Comparison of ENCODE assay signal across 24 mouse cellular contexts in genomic region chr12:83732225-83732624, GRCm38 (mm10). TPM values are rescaled to one million over a fixed set of nuclear protein-coding genes. Genes with fewer than 3 reads are reported as not detected.
DNase-seq lines count a peak whose midpoint lies in the region; ATAC-seq and TF ChIP-seq lines count a peak whose summit lies in the region.
"Had no signal": no experiment of that assay in that cellular context is flagged by ENCODE, and none has a peak within 500 bp of the region (broad histone marks: within the 10 kb centered on the region; RNA-seq: fewer than 3 reads in every experiment).

No protein-coding gene starts in this region.

- H3K9me3 ChIP-seq in intestine, embryonic 15.5 days: no peaks in the 10 kb centered on the region
- H3K9me3 ChIP-seq in intestine, postnatal 0 days (ENCODE audit: control insufficient read depth): no peaks in the 10 kb centered on the region
- no peaks in the 10 kb centered on the region for H3K9me3 ChIP-seq in lung, postnatal 0 days (ENCODE audit: low read length)
- no peaks in the 10 kb centered on the region for H3K9me3 ChIP-seq in intestine, embryonic 16.5 days (ENCODE audit: control insufficient read depth, low read length)
- H3K9me3 ChIP-seq: embryonic facial prominence, embryonic 10.5 days; embryonic facial prominence, embryonic 12.5 days; forebrain, embryonic 13.5 days; G1E had no signal

- no peak for TF ChIP-seq CTCF in intestine, postnatal 0 days (IDR thresholded peaks at IDR 0.05; ENCODE audit: low read depth)
- no peak for TF ChIP-seq CTCF in lung, postnatal 0 days (IDR thresholded peaks at IDR 0.05)

- no peak overlapping the region for H3K27ac ChIP-seq in intestine, embryonic 15.5 days
- no peak overlapping the region for H3K27ac ChIP-seq in intestine, postnatal 0 days (ENCODE audit: low read depth, low read length)
- H3K27ac ChIP-seq in lung, postnatal 0 days (ENCODE audit: low read length): no peak overlapping the region
- no peak overlapping the region for H3K27ac ChIP-seq in intestine, embryonic 16.5 days (ENCODE audit: low read length)
- H3K27ac ChIP-seq: embryonic facial prominence, embryonic 10.5 days; embryonic facial prominence, embryonic 12.5 days; forebrain, embryonic 13.5 days had no signal

- peak; percentile 65 for ATAC-seq in intestine, embryonic 15.5 days
- no peak for ATAC-seq in intestine, postnatal 0 days
- no peak for ATAC-seq in lung, postnatal 0 days
- 0 out of 2 replicates have a peak, but pooled peaks have one; percentile 59 for ATAC-seq in intestine, embryonic 16.5 days
- ATAC-seq: activated CD4-positive, CD25-positive, alpha-beta regulatory T cell, adult 4 months; CD4-positive, CD25-positive, alpha-beta regulatory T cell, adult 4 months; forebrain, embryonic 13.5 days; Patski had no signal

- H3K4me1 ChIP-seq in intestine, embryonic 15.5 days (replicated peaks): no peaks in the 10 kb centered on the region
- H3K4me1 ChIP-seq in intestine, postnatal 0 days (replicated peaks; ENCODE audit: control insufficient read depth, insufficient read depth, low read length): no peaks in the 10 kb centered on the region
- no peaks in the 10 kb centered on the region for H3K4me1 ChIP-seq in lung, postnatal 0 days (ENCODE audit: insufficient read depth, low read depth, low read length)
- no peaks in the 10 kb centered on the region for H3K4me1 ChIP-seq in intestine, embryonic 16.5 days (ENCODE audit: control insufficient read depth, insufficient read depth, low read length)
- H3K4me1 ChIP-seq: embryonic facial prominence, embryonic 10.5 days; embryonic facial prominence, embryonic 12.5 days; forebrain, embryonic 13.5 days had no signal

- H3K27me3 ChIP-seq in intestine, embryonic 15.5 days (replicated peaks): no peaks in the 10 kb centered on the region
- H3K27me3 ChIP-seq in intestine, postnatal 0 days (replicated peaks; ENCODE audit: control insufficient read depth, insufficient read depth, low read length): no peaks in the 10 kb centered on the region
- H3K27me3 ChIP-seq in lung, postnatal 0 days (replicated peaks; ENCODE audit: insufficient read depth, low read length): no peaks in the 10 kb centered on the region
- H3K27me3 ChIP-seq in intestine, embryonic 16.5 days (replicated peaks; ENCODE audit: control insufficient read depth, insufficient read depth, low read length): no peaks in the 10 kb centered on the region
- H3K27me3 ChIP-seq: CH12.LX; embryonic facial prominence, embryonic 12.5 days; forebrain, embryonic 13.5 days; Patski had no signal

- no peak overlapping the region for H3K4me2 ChIP-seq in intestine, embryonic 15.5 days (replicated peaks)
- no peak overlapping the region for H3K4me2 ChIP-seq in intestine, postnatal 0 days (replicated peaks; ENCODE audit: low read depth)
- no peak overlapping the region for H3K4me2 ChIP-seq in lung, postnatal 0 days (replicated peaks; ENCODE audit: low read depth, low read length)
- H3K4me2 ChIP-seq in intestine, embryonic 16.5 days (ENCODE audit: low read depth, low read length): no peak overlapping the region
- H3K4me2 ChIP-seq: embryonic facial prominence, embryonic 12.5 days; forebrain, embryonic 13.5 days had no signal

- no peak overlapping the region for H3K4me3 ChIP-seq in intestine, embryonic 15.5 days (replicated peaks)
- H3K4me3 ChIP-seq in intestine, postnatal 0 days (ENCODE audit: low read depth, low read length): no peak overlapping the region
- H3K4me3 ChIP-seq in lung, postnatal 0 days (ENCODE audit: low read depth, low read length): no peak overlapping the region
- no peak overlapping the region for H3K4me3 ChIP-seq in intestine, embryonic 16.5 days (ENCODE audit: low read length)
- H3K4me3 ChIP-seq: embryonic facial prominence, embryonic 10.5 days; embryonic facial prominence, embryonic 12.5 days; forebrain, embryonic 13.5 days had no signal

- peaks cover 37% of the 10 kb centered on the region for H3K36me3 ChIP-seq in intestine, embryonic 15.5 days
- H3K36me3 ChIP-seq in intestine, postnatal 0 days (ENCODE audit: control insufficient read depth, insufficient read depth): peaks cover 82% of the 10 kb centered on the region
- peaks cover 40% of the 10 kb centered on the region for H3K36me3 ChIP-seq in lung, postnatal 0 days (ENCODE audit: insufficient read depth, low read length)
- H3K36me3 ChIP-seq in intestine, embryonic 16.5 days (ENCODE audit: control insufficient read depth, insufficient read depth, low read length): peaks cover 19% of the 10 kb centered on the region

- no peak overlapping the region for H3K9ac ChIP-seq in intestine, embryonic 15.5 days
- H3K9ac ChIP-seq in intestine, postnatal 0 days (ENCODE audit: low read depth, low read length): no peak overlapping the region
- H3K9ac ChIP-seq in lung, postnatal 0 days (replicated peaks; ENCODE audit: low read depth): no peak overlapping the region
- H3K9ac ChIP-seq in intestine, embryonic 16.5 days (ENCODE audit: low read depth, low read length): no peak overlapping the region
- H3K9ac ChIP-seq: embryonic facial prominence, embryonic 12.5 days; forebrain, embryonic 13.5 days had no signal

- TF ChIP-seq EP300 in lung, postnatal 0 days (IDR thresholded peaks at IDR 0.05): no peak

- 90% methylated on average over 5 of the region's 5 CpGs for WGBS in intestine, embryonic 15.5 days
- WGBS in intestine, postnatal 0 days: 67% methylated on average over 5 of the region's 5 CpGs
- 83% methylated on average over 5 of the region's 5 CpGs for WGBS in lung, postnatal 0 days
- WGBS in intestine, embryonic 16.5 days: 85% methylated on average over 5 of the region's 5 CpGs

- DNase-seq in kidney, postnatal 25 days: peak; percentile 31 to 57
- DNase-seq in kidney, postnatal 10 days: no peak
- DNase-seq in lung, postnatal 0 days (ENCODE audit: low spot score): peak; percentile 20
- DNase-seq in lung, postnatal 14 days: no peak
- DNase-seq: adrenal gland, adult 8-10 months; adrenal gland, postnatal 14 days; adrenal gland, postnatal 36 days; B cell, adult 2 months; cerebellum, adult 11-12 months; cerebellum, adult 2 months; cerebellum, adult 9-10 months; cerebellum, postnatal 10 days; cerebellum, postnatal 25 days had no signal

RNA-seq across cellular contexts. Expression of gene Papln, which starts 31.2 kb away (rescaled TPM):
- 3.6 and 3.7 TPM in 2 replicates for polyA plus RNA-seq in intestine, embryonic 15.5 days (2015; fragmentation: Nextera tagmentation; extraction: Ambion mirVana)
- polyA plus RNA-seq in intestine, postnatal 0 days (2015; fragmentation: Nextera tagmentation; extraction: Ambion mirVana): 1.7 and 1.8 TPM in 2 replicates
- polyA plus RNA-seq in lung, postnatal 0 days (2015; fragmentation: Nextera tagmentation; extraction: Ambion mirVana): 0.29 and 0.30 TPM in 2 replicates
- polyA plus RNA-seq in intestine, embryonic 16.5 days (2015; fragmentation: Nextera tagmentation; extraction: Ambion mirVana): 5.2 and 5.8 TPM in 2 replicates
- polyA plus RNA-seq: activated CD4-positive, CD25-positive, alpha-beta regulatory T cell, adult 4 months; CD4-positive, CD25-positive, alpha-beta regulatory T cell, adult 4 months had no signal

RNA-seq across cellular contexts. Expression of gene Psen1, which starts 44.3 kb away (rescaled TPM):
- polyA plus RNA-seq in intestine, embryonic 15.5 days (2015; fragmentation: Nextera tagmentation; extraction: Ambion mirVana): 82.5 and 85.1 TPM in 2 replicates
- polyA plus RNA-seq in intestine, postnatal 0 days (2015; fragmentation: Nextera tagmentation; extraction: Ambion mirVana): 89.5 and 92.4 TPM in 2 replicates
- polyA plus RNA-seq in lung, postnatal 0 days (2015; fragmentation: Nextera tagmentation; extraction: Ambion mirVana): 39.7 and 40.6 TPM in 2 replicates
- polyA plus RNA-seq in intestine, embryonic 16.5 days (2015; fragmentation: Nextera tagmentation; extraction: Ambion mirVana): 98.6 and 107 TPM in 2 replicates

Comparison
In these comparisons a context has a peak if more than half of its experiments do, and no peak if none do; other contexts are left out.
1. ATAC-seq: peak in intestine, embryonic 15.5 days (single experiment) and intestine, embryonic 16.5 days (single experiment); none in intestine, postnatal 0 days (single experiment) and lung, postnatal 0 days (single experiment).
2. DNase-seq: peak in kidney, postnatal 25 days (2 of 2) and lung, postnatal 0 days (single experiment); none in kidney, postnatal 10 days (single experiment) and lung, postnatal 14 days (single experiment).